Mouse (Mus musculus): ENCODE measurements around the gene Zfp941. TPM values are rescaled to one million over a fixed set of nuclear protein-coding genes. Genes with fewer than 3 reads are reported as not detected.
A peak's percentile ranks its signal among the peaks of the same experiment; 100 is the strongest.

Gene Zfp941
- total RNA-seq (2014; rRNA removed; ENCODE audit: low replicate concordance) (0.11 and 0.97 TPM in 2 replicates), polyA plus RNA-seq (2015; fragmentation: Nextera tagmentation; extraction: Ambion mirVana) (0.29 and 0.45 TPM in 2 replicates)

DNA sequence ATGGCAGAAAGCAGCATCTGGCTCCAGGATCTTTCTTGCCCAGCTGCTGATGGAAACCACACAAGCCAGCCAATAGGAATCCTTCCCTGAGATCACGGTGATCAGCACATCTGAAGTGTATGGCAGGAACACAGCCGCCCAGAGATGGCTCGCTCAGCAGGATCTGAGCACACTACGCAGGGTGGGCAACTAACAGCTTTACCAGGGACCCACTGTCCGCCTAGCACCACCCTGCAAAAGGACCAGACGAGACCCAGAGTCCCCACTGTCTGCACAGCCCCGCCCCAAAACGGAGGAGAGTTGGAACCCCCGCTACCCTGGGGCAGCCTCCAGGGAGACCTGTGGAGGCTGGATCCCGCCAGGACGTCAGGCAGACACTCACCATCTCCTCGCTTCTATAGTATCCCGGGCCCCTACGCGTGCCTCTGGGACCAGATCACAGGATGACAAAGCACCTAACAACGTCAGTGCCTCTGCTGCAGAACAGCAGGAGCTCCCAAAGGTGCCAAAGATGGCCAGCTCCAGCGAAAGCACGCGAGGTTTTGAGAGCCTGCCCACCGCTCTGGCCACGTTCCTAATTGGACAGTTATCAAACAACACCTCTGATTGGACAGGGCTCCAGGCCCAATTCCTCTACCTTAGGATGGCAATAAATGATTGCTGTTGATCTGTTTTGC lies at the start of gene Zfp941:
Gene Zfp941, minus strand, starts transcription at position 526 of the 677 bp plus-strand sequence.
- ATAC-seq (ENCODE audit: insufficient read depth, low read depth) (peak; percentile 86), DNase-seq (ENCODE audit: low spot score) (peak; percentile 31)
- Histone ChIP-seq H3K36me3 (replicated peaks; ENCODE audit: control insufficient read depth, insufficient read depth, low read length) (no peaks in the 10 kb centered on the region), H3K4me3 (ENCODE audit: low read depth, low read length) (peak within 1 kb of the TSS; percentile 49), H3K9me3 (replicated peaks; ENCODE audit: control insufficient read depth, low read length) (no peaks in the 10 kb centered on the region), H3K4me2 (ENCODE audit: low read depth, low read length) (peak within 1 kb of the TSS; percentile 81), H3K4me1 (ENCODE audit: control insufficient read depth, insufficient read depth) (peaks cover 10% of the 10 kb centered on the region; the same call in 1 of the 2 replicates), H3K27me3 (ENCODE audit: control insufficient read depth, insufficient read depth, low read length) (no peaks in the 10 kb centered on the region), H3K27ac (ENCODE audit: low read depth) (no peak within 1 kb of the TSS), H3K9ac (replicated peaks; ENCODE audit: low read depth, low read length) (peak within 1 kb of the TSS; percentile 46)
- TF ChIP-seq CTCF (IDR thresholded peaks at IDR 0.05; ENCODE audit: low read depth), result no peak
- TF ChIP-seq EP300 (IDR thresholded peaks at IDR 0.05; ENCODE audit: low read depth), result no peak
- 2% methylated on average over 21 of the region's 21 CpGs for WGBS

DNA sequence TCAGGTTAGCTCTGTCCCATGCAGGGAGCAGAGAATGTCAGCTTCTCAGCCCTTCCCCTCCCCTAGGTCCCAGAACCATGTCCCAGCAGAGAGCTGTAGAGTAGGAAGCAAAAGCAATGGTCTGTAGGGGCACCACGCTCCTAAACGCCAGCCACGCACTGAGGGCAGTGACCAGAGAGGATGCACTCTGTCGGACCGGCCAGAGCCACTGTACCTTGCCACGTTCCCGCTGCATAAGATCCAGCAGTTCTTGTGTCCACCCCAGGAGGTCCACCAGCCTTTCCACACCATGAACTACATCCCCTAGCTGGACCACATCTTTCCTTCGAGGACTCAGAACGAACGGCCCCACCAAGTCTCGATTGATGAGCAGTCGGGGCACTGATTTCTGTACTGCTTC lies 42.8 kb upstream of the Zfp941 start:
- Histone ChIP-seq H3K36me3 (replicated peaks; ENCODE audit: control insufficient read depth, insufficient read depth, low read length) (peaks cover 89% of the 10 kb centered on the region), H3K4me1 (ENCODE audit: control insufficient read depth, insufficient read depth) (no peaks in the 10 kb centered on the region), H3K27me3 (ENCODE audit: control insufficient read depth, insufficient read depth, low read length) (no peaks in the 10 kb centered on the region), H3K27ac (ENCODE audit: low read depth) (no peak overlapping the region), H3K4me3 (ENCODE audit: low read depth, low read length) (no peak overlapping the region), H3K4me2 (ENCODE audit: low read depth, low read length) (no peak overlapping the region), H3K9me3 (replicated peaks; ENCODE audit: control insufficient read depth, low read length) (no peaks in the 10 kb centered on the region), H3K9ac (replicated peaks; ENCODE audit: low read depth, low read length) (no peak overlapping the region)
- no peak for DNase-seq (ENCODE audit: low spot score)
- ATAC-seq (ENCODE audit: insufficient read depth, low read depth), result no peak
- 84% methylated on average over 12 of the region's 12 CpGs for WGBS
- TF ChIP-seq CTCF (IDR thresholded peaks at IDR 0.05; ENCODE audit: low read depth) (no peak), EP300 (IDR thresholded peaks at IDR 0.05; ENCODE audit: low read depth) (no peak)

DNA sequence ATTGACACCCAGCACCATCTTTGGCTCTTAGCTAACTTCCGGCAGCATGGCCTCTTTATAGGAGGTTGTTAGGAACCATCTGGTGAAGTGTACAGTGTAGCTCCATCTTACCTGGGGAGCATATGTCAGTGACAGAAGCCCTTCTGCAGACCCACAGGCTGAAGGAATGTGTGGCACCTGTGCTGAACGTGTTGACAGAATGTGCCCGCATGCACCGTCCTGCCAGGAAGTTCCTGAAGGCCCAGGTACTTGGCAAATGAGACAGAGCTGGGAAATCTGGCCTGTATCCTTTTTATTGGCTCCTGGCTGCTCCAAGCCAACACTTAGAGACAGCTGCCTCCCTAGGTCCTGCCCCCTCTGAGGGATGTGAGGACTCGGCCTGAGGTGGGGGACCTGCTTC lies 38.8 kb upstream of the Zfp941 start:
- DNase-seq (ENCODE audit: low spot score) (no peak), ATAC-seq (ENCODE audit: insufficient read depth, low read depth) (no peak)
- no peaks in the 10 kb centered on the region for H3K27me3 ChIP-seq (ENCODE audit: control insufficient read depth, insufficient read depth, low read length)
- no peak overlapping the region for H3K4me2 ChIP-seq (ENCODE audit: low read depth, low read length)
- no peak overlapping the region for H3K9ac ChIP-seq (replicated peaks; ENCODE audit: low read depth, low read length)
- no peak overlapping the region for H3K4me3 ChIP-seq (ENCODE audit: low read depth, low read length)
- H3K36me3 ChIP-seq (replicated peaks; ENCODE audit: control insufficient read depth, insufficient read depth, low read length), result peaks cover 69% of the 10 kb centered on the region
- TF ChIP-seq EP300 (IDR thresholded peaks at IDR 0.05; ENCODE audit: low read depth), result no peak
- no peaks in the 10 kb centered on the region for H3K9me3 ChIP-seq (replicated peaks; ENCODE audit: control insufficient read depth, low read length)
- peaks cover 13% of the 10 kb centered on the region for H3K4me1 ChIP-seq (ENCODE audit: control insufficient read depth, insufficient read depth)
- 78% methylated on average over 5 of the region's 5 CpGs for WGBS
- no peak overlapping the region for H3K27ac ChIP-seq (ENCODE audit: low read depth)

DNA sequence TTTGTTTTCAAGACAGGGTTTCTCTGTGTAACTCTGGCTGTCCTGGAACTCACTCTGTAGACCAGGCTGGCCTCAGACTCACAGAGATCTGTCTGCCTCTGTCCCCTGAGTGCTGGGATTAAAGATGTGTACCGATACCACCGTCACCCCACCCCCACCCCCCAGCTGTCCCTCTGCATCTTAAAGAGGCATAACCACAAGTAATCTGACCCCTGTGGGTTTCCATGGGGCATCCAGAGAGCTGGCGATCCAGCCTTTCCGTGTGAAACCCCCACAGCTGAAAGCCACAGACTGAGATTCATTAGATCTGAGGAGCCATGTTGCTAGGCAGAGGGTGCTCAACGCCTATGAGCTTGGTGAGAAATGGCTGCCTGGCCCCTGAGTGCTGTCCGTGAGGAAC lies 38.0 kb upstream of the Zfp941 start:
- ATAC-seq (ENCODE audit: insufficient read depth, low read depth), result no peak
- peaks cover 62% of the 10 kb centered on the region for H3K36me3 ChIP-seq (replicated peaks; ENCODE audit: control insufficient read depth, insufficient read depth, low read length)
- 73% methylated on average over 6 of the region's 6 CpGs for WGBS

DNA sequence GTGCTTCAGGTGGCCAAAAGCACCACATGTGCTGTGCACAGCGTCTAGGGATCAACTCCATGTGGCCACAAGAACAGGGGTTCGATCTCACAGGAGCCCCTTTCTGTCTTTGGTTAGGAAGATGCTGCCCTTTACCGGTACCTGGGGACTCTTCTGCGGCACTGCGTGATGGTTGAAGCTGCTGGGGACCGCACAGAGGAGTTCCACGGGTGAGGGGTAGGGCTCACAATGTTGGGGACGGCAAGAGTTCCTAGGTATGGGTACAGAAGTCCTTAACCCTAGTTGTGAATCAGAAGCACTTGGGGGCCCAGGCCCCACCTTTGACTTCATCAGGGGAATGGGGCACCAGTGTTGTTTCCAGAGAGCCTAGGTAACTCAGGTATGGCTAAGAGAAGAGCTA lies 36.8 kb upstream of the Zfp941 start:
- Histone ChIP-seq H3K4me3 (ENCODE audit: low read depth, low read length) (peak overlapping the region; percentile 91; the same call in 1 of the 2 replicates), H3K9ac (replicated peaks; ENCODE audit: low read depth, low read length) (no peak overlapping the region), H3K4me1 (ENCODE audit: control insufficient read depth, insufficient read depth) (peaks cover 20% of the 10 kb centered on the region), H3K36me3 (replicated peaks; ENCODE audit: control insufficient read depth, insufficient read depth, low read length) (peaks cover 62% of the 10 kb centered on the region), H3K27ac (ENCODE audit: low read depth) (no peak overlapping the region), H3K9me3 (replicated peaks; ENCODE audit: control insufficient read depth, low read length) (no peaks in the 10 kb centered on the region), H3K27me3 (ENCODE audit: control insufficient read depth, insufficient read depth, low read length) (no peaks in the 10 kb centered on the region), H3K4me2 (ENCODE audit: low read depth, low read length) (peak overlapping the region; percentile 80)
- 90% methylated on average over 8 of the region's 8 CpGs for WGBS
- no peak for DNase-seq (ENCODE audit: low spot score)
- TF ChIP-seq EP300 (IDR thresholded peaks at IDR 0.05; ENCODE audit: low read depth) (no peak), CTCF (IDR thresholded peaks at IDR 0.05; ENCODE audit: low read depth) (no peak)
- ATAC-seq (ENCODE audit: insufficient read depth, low read depth), result no peak

More for the DNA sequence above, 38.0 kb upstream of the Zfp941 start:
- DNase-seq (ENCODE audit: low spot score), result no peak
- H3K9ac ChIP-seq (replicated peaks; ENCODE audit: low read depth, low read length), result no peak overlapping the region
- no peaks in the 10 kb centered on the region for H3K27me3 ChIP-seq (ENCODE audit: control insufficient read depth, insufficient read depth, low read length)
- peaks cover 20% of the 10 kb centered on the region for H3K4me1 ChIP-seq (ENCODE audit: control insufficient read depth, insufficient read depth)
- no peak for TF ChIP-seq EP300 (IDR thresholded peaks at IDR 0.05; ENCODE audit: low read depth)
- TF ChIP-seq CTCF (IDR thresholded peaks at IDR 0.05; ENCODE audit: low read depth), result no peak
- no peak overlapping the region for H3K4me3 ChIP-seq (ENCODE audit: low read depth, low read length)
- H3K4me2 ChIP-seq (ENCODE audit: low read depth, low read length), result no peak overlapping the region
- H3K27ac ChIP-seq (ENCODE audit: low read depth), result no peak overlapping the region
- no peaks in the 10 kb centered on the region for H3K9me3 ChIP-seq (replicated peaks; ENCODE audit: control insufficient read depth, low read length)

All from heart, postnatal 0 days (tissue).